Mouse (Mus musculus) brown adipose tissue, adult 24 weeks (tissue): Measurements from ENCODE around the gene Tmem145. TPM values are rescaled to one million over a fixed set of nuclear protein-coding genes. Genes with fewer than 3 reads are reported as not detected.

Experiments
- H3K27ac ChIP-seq: fragments of 200-500 bp; replicated peaks from 2 replicates; pipeline ENCODE4 v1.5.1; 2012; ENCODE audit warnings: low read depth, mild to moderate bottlenecking, low read length
- H3K4me1 ChIP-seq: fragments of 200-500 bp; 2 replicates; pipeline ENCODE4 v1.6.1; 2012; ENCODE audit warnings: low read length, mixed read lengths; ENCODE audit not compliant: control insufficient read depth, insufficient read depth, insufficient read length
- H3K4me3 ChIP-seq: fragments of 200-500 bp; 2 replicates; pipeline ENCODE4 v1.5.1; 2012; ENCODE audit warnings: low read depth, mild to moderate bottlenecking, low read length, moderate library complexity; ENCODE audit not compliant: insufficient read depth
- polyA plus RNA-seq: library from polyadenylated mRNA; stranded (reverse); fragments of >200 nt; gene quantifications from 2 replicates; pipeline ENCODE4 v1.2.4, GENCODE M21; 2012; ENCODE audit not compliant: missing spikeins, insufficient read depth, insufficient read length

The Tmem145 gene
- polyA plus RNA-seq, 1 experiment: not detected

DNA sequence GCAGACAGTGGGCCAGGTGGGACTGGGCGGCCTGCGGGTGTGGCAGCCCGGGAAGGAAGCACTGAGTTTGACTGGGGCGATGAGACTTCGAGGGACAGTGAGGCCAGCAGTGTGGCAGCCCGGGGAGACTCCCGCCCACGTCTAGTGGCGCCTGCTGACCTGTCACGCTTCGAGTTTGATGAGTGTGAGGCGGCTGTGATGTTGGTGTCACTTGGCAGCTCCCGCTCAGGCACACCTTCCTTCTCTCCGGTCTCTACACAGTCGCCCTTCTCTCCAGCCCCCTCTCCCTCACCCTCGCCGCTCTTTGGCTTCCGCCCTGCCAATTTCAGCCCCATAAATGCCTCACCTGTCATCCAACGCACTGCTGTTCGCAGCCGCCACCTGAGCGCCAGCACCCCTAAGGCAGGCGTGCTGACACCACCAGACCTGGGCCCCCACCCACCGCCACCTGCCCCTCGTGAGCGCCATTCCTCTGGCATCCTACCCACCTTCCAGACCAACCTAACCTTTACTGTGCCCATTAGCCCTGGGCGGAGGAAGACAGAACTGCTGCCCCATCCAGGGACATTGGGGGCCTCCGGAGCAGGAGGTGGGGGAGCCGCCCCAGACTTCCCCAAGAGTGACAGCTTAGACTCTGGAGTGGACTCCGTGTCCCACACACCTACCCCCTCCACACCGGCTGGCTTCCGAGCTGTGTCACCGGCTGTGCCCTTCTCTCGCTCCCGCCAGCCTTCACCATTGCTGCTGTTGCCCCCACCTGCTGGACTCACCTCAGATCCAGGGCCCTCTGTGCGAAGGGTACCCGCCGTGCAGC is 33.3 kb upstream of the Tmem145 start:
- no peak overlapping the region for H3K4me3 ChIP-seq
- peaks cover 19% of the 10 kb centered on the region for H3K4me1 ChIP-seq
- H3K27ac ChIP-seq: no peak overlapping the region

DNA sequence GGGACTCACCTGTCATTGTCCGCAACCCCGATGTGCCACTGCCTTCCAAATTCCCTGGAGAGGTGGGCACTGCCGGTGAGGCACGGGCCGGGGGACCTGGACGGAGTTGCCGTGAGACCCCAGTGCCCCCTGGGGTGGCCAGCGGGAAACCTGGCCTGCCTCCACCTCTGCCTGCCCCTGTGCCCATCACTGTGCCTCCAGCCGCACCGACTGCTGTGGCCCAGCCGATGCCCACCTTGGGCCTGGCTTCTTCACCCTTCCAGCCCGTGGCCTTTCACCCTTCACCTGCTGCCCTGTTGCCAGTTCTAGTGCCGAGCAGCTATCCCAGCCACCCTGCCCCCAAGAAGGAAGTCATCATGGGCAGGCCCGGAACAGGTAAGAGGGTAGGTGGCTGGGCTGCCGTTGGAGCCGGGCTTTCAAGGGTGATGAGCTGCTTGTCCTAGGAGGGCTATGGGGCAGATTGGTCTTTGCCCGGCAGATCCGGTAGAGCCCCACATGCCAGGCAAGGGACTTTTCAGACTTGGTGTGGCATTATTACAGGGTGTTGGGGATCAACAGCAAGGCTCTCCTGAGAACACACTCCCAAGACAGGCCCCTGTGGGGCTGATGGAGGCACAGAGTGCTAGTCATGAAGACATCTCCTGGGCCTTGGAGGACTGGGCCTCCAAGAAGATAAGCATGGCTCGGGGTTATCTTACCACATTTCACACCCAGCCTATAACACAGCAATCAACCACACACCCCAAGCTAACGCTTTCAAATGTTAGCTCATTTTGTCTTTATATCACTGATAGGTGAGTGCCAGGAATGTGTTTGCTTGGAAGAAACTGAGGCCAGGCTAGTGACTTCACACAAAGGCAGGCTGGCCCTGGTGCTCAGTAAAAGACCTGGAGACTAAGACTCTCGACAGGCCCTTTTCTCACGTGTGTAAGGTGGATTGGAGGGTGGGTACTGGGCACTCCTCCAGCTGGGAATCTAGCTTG is 32.4 kb upstream of the Tmem145 start:
- Histone ChIP-seq H3K4me3 (no peak overlapping the region), H3K4me1 (peaks cover 19% of the 10 kb centered on the region), H3K27ac (no peak overlapping the region)

DNA sequence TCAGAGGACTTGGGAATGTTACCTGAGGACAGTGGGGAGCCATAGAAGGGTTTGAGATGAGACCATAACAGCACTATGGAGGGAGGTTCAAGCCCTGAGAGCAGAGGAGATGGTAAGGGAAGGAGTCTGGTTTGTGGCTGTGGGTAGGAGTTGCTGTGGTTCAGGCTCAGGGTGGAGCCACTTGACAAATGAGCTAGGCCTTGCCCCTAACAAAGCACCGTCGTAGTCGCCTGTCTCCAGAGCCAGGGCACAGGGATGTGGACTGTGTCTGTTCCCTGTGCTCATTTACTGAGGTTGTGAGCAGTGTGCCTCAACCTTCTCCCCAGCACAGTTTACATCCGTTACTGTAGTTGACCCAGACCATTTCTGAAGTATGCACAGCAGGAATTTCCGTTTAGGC is 31.3 kb upstream of the Tmem145 start:
- Histone ChIP-seq H3K4me3 (no peak overlapping the region), H3K4me1 (peaks cover 14% of the 10 kb centered on the region), H3K27ac (no peak overlapping the region)

DNA sequence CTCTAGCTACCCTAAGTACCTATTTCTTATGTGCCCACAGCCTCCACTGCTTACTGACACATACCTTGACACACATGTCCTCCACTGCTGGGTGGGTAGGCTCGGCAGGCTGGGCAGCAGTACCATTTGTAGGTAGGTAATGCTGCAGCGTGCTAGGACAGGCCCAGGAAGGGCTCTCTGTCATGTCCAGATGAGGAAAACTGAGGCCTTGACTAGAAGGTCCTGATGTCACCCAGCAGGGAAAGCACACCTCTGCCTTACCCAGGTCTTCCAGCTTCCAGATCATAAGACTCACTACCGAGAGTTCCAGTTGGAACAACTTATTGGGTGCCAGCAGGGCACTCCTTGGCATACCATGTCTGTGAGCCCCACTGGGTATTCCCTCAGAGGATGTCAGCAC is 30.9 kb upstream of the Tmem145 start:
- Histone ChIP-seq H3K27ac (no peak overlapping the region), H3K4me3 (no peak overlapping the region), H3K4me1 (peaks cover 11% of the 10 kb centered on the region)

DNA sequence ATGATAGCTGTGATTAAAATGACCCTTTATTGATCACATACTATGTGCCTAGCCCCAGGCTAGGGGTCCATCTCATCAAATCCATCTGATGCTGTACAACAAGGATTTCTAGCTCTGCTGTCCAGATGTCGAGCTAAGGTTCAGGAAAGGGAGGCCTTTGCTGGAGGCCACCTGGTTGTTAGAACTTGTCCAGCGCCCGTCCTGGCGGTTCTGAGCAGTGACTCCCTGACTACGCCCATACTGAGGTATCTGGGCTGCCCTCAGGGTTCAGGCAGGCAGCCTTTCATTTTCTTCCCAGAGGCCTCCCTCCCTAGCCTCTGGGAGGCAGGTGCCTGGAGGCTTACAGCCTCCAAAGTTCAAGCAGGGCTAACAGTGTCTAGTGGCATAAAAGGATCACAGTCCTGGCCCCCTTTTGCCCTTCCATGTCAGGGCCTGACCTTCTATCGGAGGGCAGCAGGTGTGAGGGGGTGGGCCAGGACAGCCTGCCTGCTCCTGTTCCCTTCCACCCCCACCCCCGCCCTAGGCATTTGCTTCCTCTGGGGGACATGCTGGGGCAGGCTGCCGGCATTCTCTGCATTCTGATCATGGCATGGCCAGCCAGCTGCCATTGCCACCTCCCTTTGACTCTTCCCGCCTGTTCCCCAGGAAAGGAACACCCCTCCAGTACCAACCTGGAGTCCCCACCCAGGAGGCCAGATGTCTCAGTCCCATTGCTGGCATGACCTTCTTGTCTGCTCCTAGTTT is 30.2 kb upstream of the Tmem145 start:
- no peak overlapping the region for H3K27ac ChIP-seq
- H3K4me1 ChIP-seq: peaks cover 11% of the 10 kb centered on the region
- no peak overlapping the region for H3K4me3 ChIP-seq

DNA sequence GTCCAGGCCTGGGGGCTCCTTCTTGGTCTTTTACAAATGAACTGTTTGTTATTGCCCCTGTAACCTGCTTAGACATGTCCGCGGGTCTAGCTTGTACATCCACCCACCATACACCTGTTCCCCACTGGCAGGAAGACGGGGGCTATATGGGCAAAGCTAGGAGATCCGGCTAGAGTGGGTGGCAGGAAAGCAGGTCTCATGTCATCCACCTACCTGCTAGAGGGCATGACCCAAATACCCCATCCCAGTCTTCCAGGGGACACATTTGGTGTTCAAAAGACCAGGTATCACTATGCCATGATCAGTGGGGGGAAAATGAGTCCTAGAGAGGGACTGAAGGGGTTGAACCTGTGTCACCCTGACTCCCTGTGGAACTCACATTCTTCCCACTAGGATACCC is 28.5 kb upstream of the Tmem145 start:
- H3K4me1 ChIP-seq: peaks cover 16% of the 10 kb centered on the region
- peak overlapping the region; percentile 45 for H3K27ac ChIP-seq
- H3K4me3 ChIP-seq: no peak overlapping the region

DNA sequence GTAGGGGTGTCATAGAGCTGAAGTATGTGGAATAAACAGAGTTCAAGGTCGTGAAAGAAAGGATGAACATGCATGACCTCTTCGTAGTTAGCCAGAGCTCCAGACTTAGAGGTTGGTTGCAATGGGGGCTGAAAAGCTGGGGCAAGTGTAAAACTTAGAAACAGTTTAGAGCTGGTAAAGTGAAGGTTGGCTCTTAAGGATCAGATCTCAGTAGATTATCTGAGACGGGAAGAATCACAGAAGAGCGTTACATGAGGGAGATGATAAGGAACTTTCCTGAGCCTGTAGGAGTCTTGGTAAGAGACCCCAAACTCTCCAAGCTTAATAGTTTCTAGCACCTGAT is 27.9 kb upstream of the Tmem145 start:
- peaks cover 19% of the 10 kb centered on the region for H3K4me1 ChIP-seq
- H3K4me3 ChIP-seq: peak overlapping the region; percentile 41
- peak overlapping the region; percentile 45 for H3K27ac ChIP-seq

DNA sequence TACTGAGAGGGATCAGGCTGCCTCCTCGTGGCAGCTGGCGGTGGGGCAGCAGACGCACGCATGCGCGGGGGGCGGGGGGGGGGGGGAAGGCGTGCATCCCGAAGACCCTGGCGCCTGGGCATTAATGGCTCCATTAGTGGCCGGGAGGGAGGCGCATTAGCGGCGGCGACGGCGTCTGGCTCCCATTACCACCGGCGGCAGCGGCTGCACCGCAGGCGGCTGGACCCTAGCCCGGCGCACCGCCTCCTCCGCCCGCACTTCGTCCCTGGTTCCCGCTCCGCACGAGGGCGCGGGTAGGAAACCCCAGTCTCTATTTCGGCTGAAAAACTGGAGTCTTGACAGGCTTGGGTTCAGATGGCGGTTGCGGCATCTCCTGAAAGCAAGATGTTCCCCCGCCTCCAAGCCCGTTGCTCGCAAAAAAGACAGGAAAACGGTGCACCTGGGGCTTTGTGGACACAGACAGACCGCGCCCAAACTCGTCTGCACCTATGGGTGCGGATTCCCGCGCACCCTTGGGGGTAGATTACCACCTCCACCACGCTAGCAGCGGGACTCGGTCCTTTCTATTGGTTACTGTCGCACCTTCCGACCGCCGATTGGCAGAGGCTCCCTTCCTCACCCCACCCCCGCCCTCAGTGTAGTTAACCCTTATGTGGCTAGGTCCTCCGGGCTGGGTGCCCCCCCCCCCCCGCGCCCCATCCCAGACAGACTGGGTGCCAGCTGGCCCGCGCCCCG is 27.4 kb upstream of the Tmem145 start:
- Histone ChIP-seq H3K27ac (peak overlapping the region; percentile 99), H3K4me1 (peaks cover 19% of the 10 kb centered on the region), H3K4me3 (peak overlapping the region; percentile 76)

DNA sequence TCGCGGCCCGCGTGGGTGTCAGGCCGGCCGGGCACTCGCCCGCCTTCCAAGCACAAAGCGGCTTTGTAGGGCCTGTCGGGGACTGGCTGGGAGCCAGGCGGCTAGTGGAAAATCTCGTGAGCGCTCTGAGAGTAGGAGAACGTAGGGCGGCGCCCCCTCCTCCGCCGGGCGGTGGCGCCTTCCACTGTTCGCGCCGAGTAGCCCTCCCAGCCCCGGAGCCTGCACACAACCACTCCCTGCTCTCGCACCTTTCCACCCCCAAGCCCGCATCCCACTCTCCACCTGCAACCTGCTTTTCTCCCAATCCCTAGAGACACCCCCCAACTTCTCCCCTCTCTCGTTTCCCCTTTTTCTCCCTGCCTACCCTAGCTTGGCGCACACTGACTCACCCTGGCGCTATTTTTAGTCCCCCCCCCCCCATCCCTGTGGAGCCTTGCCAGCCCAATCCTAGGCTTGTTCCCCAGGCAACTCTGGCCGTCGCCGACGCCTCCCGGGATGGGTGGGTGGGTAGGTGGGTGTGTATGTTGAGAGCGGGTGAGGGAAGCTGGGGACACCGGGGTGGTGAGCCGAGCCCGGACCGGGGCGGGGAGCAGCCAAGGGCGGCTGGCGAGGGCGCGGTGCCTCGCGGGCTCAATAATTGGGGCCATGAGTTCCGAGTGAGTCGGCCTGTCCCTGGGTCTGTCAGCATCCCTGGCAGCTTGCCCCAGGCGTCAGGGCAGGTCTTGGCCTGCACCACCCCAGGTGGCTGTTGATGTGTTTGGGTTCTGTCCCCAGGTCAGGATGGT is 26.6 kb upstream of the Tmem145 start:
- H3K4me1 ChIP-seq: peaks cover 21% of the 10 kb centered on the region
- peak overlapping the region; percentile 99 for H3K27ac ChIP-seq
- peak overlapping the region; percentile 76 for H3K4me3 ChIP-seq

DNA sequence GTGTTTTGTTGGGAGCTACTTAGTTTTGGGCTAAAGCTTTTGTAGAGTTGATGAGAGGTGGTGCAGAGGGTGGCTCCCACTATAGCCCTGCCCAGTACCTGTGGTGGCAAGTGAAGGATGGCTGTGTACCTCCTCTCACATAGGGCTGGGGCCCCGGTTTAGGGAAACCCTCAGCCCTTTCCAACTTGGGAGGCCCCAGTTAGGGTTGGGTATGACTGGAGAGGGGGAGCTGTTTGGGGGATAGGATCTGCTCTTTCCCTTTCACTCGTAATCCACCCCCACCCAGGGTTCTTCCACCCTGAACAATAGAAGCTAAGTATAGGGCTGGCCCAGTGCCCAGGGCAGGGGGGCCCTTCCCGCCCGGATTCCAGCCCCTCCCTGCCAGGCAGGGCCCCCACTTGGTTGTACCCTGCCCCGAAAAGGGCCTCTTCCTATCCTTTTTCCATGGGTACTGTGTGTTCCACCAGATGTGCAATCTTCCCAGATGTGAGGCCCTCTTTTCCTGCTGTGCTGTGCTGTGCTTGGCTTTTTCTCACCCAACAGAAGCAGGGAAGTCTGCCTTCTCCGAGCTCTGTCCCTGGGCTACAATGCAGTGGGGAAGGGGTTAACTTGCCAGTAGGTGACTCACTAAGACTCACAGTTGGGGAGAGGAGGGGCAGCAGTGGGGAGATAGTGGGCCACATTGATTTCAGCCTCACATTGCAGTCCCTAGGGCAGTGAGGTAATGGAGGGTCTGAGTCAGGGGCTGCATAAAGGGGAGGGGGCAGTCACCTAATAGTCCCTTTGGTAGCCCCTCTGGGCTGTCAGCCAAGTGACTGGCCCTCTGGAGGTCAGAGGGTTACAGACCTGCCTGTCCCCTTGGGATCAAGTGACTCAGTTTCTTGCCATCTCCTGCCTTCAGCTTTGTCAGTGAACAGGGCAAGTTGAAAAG is 25.8 kb upstream of the Tmem145 start:
- H3K4me1 ChIP-seq: peaks cover 22% of the 10 kb centered on the region
- peak overlapping the region; percentile 76 for H3K4me3 ChIP-seq

DNA sequence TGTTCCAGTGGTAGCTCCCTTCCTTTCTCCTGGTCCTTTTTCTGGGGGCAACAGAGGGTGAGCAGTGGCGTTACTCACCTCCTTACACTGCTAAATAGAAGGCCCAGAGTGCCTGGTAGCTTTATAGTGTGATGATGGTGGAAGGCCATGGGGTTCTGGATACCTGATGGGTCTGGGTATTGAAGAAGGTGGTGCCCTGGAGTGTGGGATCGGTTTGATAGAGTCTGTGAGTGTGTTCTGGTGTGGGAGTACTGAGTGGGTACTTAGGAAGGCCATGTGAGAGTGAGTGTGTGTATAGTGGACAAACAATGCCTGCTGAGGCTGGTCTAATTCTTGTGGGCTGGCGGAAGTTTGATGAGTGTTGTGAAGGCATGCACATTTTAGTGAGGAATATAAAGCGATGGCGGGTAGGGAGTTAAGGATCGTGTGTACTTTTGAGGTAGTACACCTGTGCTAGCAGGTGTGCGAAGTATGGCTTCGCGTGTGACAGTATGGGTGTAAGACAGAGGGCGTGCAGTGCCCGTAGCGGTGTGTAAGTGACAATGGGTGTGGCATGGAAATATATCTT is 24.7 kb upstream of the Tmem145 start:
- peak overlapping the region; percentile 99 for H3K27ac ChIP-seq
- H3K4me1 ChIP-seq: peaks cover 20% of the 10 kb centered on the region
- peak overlapping the region; percentile 38 for H3K4me3 ChIP-seq

More for the DNA sequence above, 25.8 kb upstream of the Tmem145 start:
- H3K27ac ChIP-seq: peak overlapping the region; percentile 99

DNA sequence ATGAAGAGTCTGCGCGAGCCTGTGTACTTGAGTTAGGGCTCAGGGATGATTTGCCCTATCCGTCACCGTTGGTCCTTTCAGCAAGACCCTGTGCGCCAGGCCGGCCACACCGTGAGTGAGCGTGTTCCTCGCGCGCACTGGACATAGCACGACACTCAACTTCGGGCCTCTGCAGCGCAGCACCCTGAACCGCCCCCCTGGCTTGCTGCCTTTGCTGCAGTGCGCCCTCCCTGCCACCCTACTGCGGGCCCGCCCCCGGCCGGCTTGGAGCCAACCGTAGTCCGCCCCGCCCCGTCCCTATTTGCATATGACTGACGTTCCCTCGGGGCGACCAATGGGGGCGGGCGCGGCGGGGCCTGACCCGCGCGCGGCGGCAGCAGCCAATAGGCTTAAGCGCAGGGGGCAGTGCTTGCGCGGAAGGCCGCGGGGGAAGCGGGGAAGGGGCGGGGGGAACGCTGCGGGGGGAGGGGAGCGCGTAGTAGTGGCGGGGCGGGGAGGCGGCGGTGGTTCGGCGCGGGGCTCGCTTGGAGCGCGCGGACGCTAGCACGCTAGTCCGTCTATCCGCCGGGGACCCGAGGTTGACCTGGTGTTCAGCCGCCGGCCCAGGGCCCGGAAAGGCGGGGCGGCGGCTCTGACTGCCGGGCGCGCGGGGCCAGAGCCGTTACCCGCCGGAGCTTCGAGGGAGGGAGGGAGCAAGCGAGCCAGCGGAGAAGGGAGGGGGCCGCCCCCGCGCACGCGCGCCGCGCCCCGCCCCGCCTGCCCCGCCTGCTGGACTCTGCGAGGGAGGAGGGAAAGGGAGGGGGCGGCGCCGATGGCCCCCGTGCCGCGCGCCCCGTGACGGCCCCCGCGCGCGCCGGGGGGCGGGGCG is 23.9 kb upstream of the Tmem145 start:
- Histone ChIP-seq H3K4me3 (peak overlapping the region; percentile 83), H3K4me1 (peaks cover 20% of the 10 kb centered on the region), H3K27ac (peak overlapping the region; percentile 99)
